Mouse (Mus musculus) liver, embryonic 16.5 days (tissue): ENCODE data around the gene Anxa6. TPM values are rescaled to one million over a fixed set of nuclear protein-coding genes. Genes with fewer than 3 reads are reported as not detected.

Experiments used
- polyA plus RNA-seq: library from polyadenylated mRNA; unstranded; fragments of >200 nt; fragmentation: Nextera tagmentation; extraction: Ambion mirVana; gene quantifications from 2 replicates; pipeline ENCODE4 v1.2.1, GENCODE M21; 2015

Anxa6 gene
- polyA plus RNA-seq, 1 experiment from 2014 or later, result 66.1 TPM

Other genes starting within 250 kb of the Anxa6 start
- 17.2 and 19.1 TPM in 2 replicates for gene Cdc42se2, start 245.8 kb downstream of the Anxa6 start, polyA plus RNA-seq
- 3.2 and 3.8 TPM in 2 replicates for gene Lyrm7, start 172.5 kb downstream of the Anxa6 start, polyA plus RNA-seq
- 358 and 381 TPM in 2 replicates for gene Hint1, start 167.1 kb downstream of the Anxa6 start, polyA plus RNA-seq
- gene Gpx3, start 131.0 kb downstream of the Anxa6 start, polyA plus RNA-seq, result 39.1 and 45.2 TPM in 2 replicates
- gene Tnip1, start 70.5 kb downstream of the Anxa6 start, polyA plus RNA-seq, result 5.2 and 6.5 TPM in 2 replicates
- 1.3 TPM in 2 replicates for gene Ccdc69, start 44.7 kb upstream of the Anxa6 start, polyA plus RNA-seq
- gene Gm2a, start 64.7 kb upstream of the Anxa6 start, polyA plus RNA-seq, result 27.4 and 32.6 TPM in 2 replicates
- gene Slc36a3, start 118.3 kb upstream of the Anxa6 start, polyA plus RNA-seq, result not detected in 2 replicates
- 39.3 and 51.1 TPM in 2 replicates for gene Slc36a2, start 151.6 kb upstream of the Anxa6 start, polyA plus RNA-seq
- gene Slc36a1, start 170.9 kb upstream of the Anxa6 start, polyA plus RNA-seq, result 2.3 and 2.5 TPM in 2 replicates